Mouse (Mus musculus) liver, embryonic 14.5 days (tissue): ENCODE measurements around the gene Arf5. TPM values are rescaled to one million over a fixed set of nuclear protein-coding genes. Genes with fewer than 3 reads are reported as not detected.

Experiments used
- ATAC-seq: fragments of 200-750 bp; cut with Nextera tagmentation; 2 replicates; pipeline ENCODE4 v1.8.0; 2017; ENCODE audit warnings: moderate number of reproducible peaks, mild to moderate bottlenecking, moderate library complexity; ENCODE audit not compliant: insufficient read depth
- DNase-seq, 3 experiments: peaks; one replicate each; pipeline ENCODE4 v3.0.0-alpha.2; 2012 to 2013; ENCODE audit warnings: low read depth in 3 of 3, low spot score in 3 of 3
- H3K27ac ChIP-seq: fragments of 300-500 bp; sonication (generic); 2 replicates; pipeline ENCODE4 v1.5.1; 2014; ENCODE audit warnings: moderate library complexity, mild to moderate bottlenecking, control low read depth, inconsistent platforms
- H3K27me3 ChIP-seq: fragments of 300-500 bp; sonication (generic); 2 replicates; pipeline ENCODE4 v1.6.1; 2014; ENCODE audit warnings: mild to moderate bottlenecking, low read length, moderate library complexity; ENCODE audit not compliant: control insufficient read depth, insufficient read depth
- H3K36me3 ChIP-seq: fragments of 300-500 bp; sonication (generic); replicated peaks from 2 replicates; pipeline ENCODE4 v1.6.1; 2014; ENCODE audit warnings: low read depth; ENCODE audit not compliant: control insufficient read depth, insufficient read depth
- H3K4me1 ChIP-seq, 2 experiments: fragments of 200-500 bp in 1 of 2; fragments of 300-500 bp in 1 of 2; sonication (generic) in 1 of 2; replicated peaks; 2 replicates each; pipeline ENCODE4 v1.6.1; 2012 to 2014; ENCODE audit warnings: antibody characterized with exemption in 1 of 2, inconsistent platforms in 1 of 2, low read length in 1 of 2; ENCODE audit not compliant: control insufficient read depth in 2 of 2, insufficient read depth in 2 of 2
- H3K4me2 ChIP-seq: fragments of 300-500 bp; sonication (generic); 2 replicates; pipeline ENCODE4 v1.6.1; 2014; ENCODE audit warnings: low read depth, mild to moderate bottlenecking, control low read depth, moderate library complexity
- H3K4me3 ChIP-seq, 2 experiments: fragments of 200-500 bp in 1 of 2; fragments of 300-500 bp in 1 of 2; sonication (generic) in 1 of 2; 2 replicates each; pipeline ENCODE4 v1.5.1; 2012 to 2014; ENCODE audit warnings: low read depth in 2 of 2, low read length in 2 of 2, mild to moderate bottlenecking in 2 of 2, control low read depth in 1 of 2, inconsistent platforms in 1 of 2, moderate library complexity in 1 of 2; ENCODE audit not compliant: insufficient read depth in 1 of 2
- H3K9ac ChIP-seq: fragments of 300-500 bp; sonication (generic); replicated peaks from 2 replicates; pipeline ENCODE4 v1.6.1; 2014; ENCODE audit warnings: mild to moderate bottlenecking, control low read depth, moderate library complexity
- H3K9me3 ChIP-seq: fragments of 300-500 bp; sonication (generic); 2 replicates; pipeline ENCODE4 v1.6.1; 2016; ENCODE audit warnings: low read length, mixed read lengths; ENCODE audit not compliant: control insufficient read depth
- CTCF ChIP-seq: IDR thresholded peaks from 2 replicates; pipeline ENCODE4 v1.5.1; 2016; ENCODE audit warnings: antibody characterized with exemption, low read depth, control low read depth
- EP300 ChIP-seq: IDR thresholded peaks from 2 replicates; pipeline ENCODE4 v1.6.1; 2016; ENCODE audit warnings: antibody characterized with exemption, low read depth
- WGBS: fragments of 180-500 bp; shearing (Covaris S2); extraction: QIAGEN DNeasy Blood & Tissue Kit; methylation state at CpG from one replicate; pipeline ENCODE4 v1.1.7; 2014; ENCODE audit not compliant: insufficient replicate concordance; 5-methylcytosine and 5-hydroxymethylcytosine counted together
- polyA plus RNA-seq, 2 experiments: library from polyadenylated mRNA; depleted of rRNA in 1 of 2; stranded (reverse) in 1 of 2; unstranded in 1 of 2; fragments of >200 nt; fragmentation: Nextera tagmentation in 1 of 2; extraction: Ambion mirVana in 1 of 2; gene quantifications; 2 replicates each; pipeline versions ENCODE4 v1.2.1 to v1.2.3; 2012 to 2014

Arf5 gene
- polyA plus RNA-seq, 2 experiments, result 299 to 383 TPM

DNA sequence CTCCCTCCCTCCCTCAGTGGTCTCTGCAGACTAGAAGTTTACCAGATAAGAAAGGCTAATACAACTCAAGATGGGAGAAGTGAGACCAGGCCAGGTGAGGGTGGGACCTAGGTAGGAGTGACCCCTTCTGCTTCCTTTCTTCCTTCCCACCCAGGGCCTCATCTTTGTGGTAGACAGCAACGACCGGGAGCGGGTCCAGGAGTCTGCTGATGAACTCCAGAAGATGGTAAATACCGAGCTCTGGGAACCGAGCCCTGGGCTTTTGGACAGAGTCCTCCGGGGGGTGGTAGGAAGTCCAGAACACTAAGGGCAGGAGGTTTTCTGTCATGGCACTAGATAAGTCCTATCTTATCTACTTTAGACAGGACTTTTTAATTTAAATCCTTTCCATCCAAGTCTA, 1.7 kb downstream of the Arf5 start:
- Histone ChIP-seq H3K27ac (peak overlapping the region; percentile 77), H3K9ac (peak overlapping the region; percentile 99), H3K27me3 (no peaks in the 10 kb centered on the region), H3K4me3 (peak overlapping the region; percentile 84 to 96), H3K4me1 (peaks cover 20 to 22% of the 10 kb centered on the region in 2 experiments), H3K4me2 (peak overlapping the region; percentile 85), H3K36me3 (peaks cover 23% of the 10 kb centered on the region), H3K9me3 (no peaks in the 10 kb centered on the region)
- no peak for TF ChIP-seq EP300
- TF ChIP-seq CTCF, result no peak
- 57% methylated on average over 6 of the region's 6 CpGs for WGBS
- no peak for ATAC-seq
- no peak for DNase-seq

DNA sequence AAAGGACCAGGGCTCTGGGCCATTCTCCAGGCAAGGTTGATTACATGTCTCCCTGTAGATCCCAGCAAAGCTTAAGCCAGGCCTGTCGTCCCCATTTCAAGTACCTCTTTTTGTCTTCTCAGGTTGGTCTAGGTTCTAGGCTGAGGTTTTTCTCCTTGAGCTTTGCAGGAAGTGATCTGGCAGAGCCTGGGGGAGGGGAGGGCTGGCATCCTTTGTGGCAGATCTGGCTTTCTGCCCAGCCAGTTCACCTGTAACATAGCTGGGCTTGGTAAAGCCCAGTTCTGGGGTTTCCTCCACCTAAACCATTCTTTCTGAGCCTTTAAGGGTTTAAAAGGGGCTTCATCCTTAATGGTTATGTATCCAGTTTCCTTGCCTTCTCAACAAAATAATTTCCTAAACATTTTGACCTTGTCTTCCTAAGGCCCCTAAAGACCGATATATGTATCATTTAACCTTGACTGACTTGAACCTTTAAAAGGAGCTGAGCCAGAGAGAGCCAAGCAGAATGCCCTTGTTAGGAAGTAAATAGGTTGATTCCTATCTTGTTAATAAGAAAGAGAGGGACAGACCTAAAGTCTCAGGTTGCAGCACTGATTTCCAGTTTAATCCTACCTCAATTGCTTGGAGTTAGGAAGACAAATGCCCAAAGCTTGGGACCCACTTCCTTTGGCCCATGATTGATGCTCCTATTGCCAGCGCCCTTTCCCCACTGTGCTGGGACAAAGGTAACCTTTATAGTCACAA, 3.9 kb downstream of the Arf5 start, which contains the start of gene Fscn3:
Fscn3 (plus strand) TSS at position 694 of the 744 bp plus-strand sequence.
- H3K9me3 ChIP-seq, result no peaks in the 10 kb centered on the region
- H3K4me1 ChIP-seq, result peaks cover 19 to 20% of the 10 kb centered on the region in 2 experiments
- H3K27ac ChIP-seq, result no peak within 1 kb of the TSS
- H3K9ac ChIP-seq, result no peak within 1 kb of the TSS
- ATAC-seq (no peak), DNase-seq (no peak)
- no peak within 1 kb of the TSS for H3K4me3 ChIP-seq
- H3K27me3 ChIP-seq, result no peaks in the 10 kb centered on the region
- peaks cover 23% of the 10 kb centered on the region for H3K36me3 ChIP-seq
- 66% methylated on average over 3 of the region's 3 CpGs for WGBS
- no peak for TF ChIP-seq EP300
- TF ChIP-seq CTCF, result no peak
- H3K4me2 ChIP-seq, result no peak within 1 kb of the TSS

DNA sequence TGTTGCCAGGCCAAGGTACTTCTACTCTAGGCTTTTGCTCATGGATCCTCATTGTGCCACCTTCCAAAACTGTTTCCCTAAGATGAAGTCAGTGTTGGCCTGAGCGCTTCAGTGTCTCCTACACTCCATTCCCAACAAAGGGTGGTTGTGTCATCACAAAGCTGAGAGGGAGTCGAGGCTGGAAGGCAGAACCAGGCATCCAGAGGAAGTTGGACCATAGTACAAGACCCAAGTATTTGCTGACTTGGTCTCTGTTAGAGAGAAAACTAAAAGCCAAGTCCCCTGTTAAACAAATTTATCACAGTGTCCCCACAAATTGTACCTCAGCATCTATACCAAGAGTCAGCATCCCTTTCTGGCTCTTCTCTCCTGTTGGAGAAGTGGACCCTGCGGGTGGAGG, 4.9 kb downstream of the Arf5 start, which contains the start of gene Gcc1:
Gcc1 (minus strand) TSS at position 101 of the 400 bp plus-strand sequence.
- Histone ChIP-seq H3K4me2 (no peak within 1 kb of the TSS), H3K9ac (no peak within 1 kb of the TSS), H3K36me3 (peaks cover 23% of the 10 kb centered on the region), H3K27ac (no peak within 1 kb of the TSS), H3K27me3 (no peaks in the 10 kb centered on the region), H3K4me3 (no peak within 1 kb of the TSS), H3K4me1 (peaks cover 12 to 15% of the 10 kb centered on the region in 2 experiments), H3K9me3 (no peaks in the 10 kb centered on the region)
- ATAC-seq (no peak), DNase-seq (no peak)
- TF ChIP-seq CTCF (no peak), EP300 (no peak)
- 67% methylated on average over 3 of the region's 3 CpGs for WGBS

DNA sequence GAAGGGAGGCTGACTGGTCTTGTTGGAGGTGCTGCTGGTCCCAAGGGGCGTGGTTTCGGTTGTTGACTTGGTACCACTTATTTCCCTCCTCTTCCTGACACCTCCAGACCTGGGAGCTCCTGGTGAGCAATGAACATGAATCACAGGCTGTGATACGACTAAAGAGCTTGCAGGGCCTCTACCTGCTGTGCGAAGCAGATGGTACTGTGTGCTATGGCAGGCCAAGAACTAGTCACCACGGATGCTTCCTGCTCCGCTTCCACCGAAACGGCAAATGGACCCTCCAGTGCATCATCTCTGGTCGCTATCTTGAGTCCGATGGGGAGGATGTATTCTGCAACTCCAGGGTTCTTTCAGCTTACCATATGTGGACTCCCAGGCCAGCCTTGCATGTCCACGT, 6.5 kb downstream of the Arf5 start:
- H3K4me1 ChIP-seq, result peaks cover 11 to 15% of the 10 kb centered on the region in 2 experiments
- 85% methylated on average over 11 of the region's 11 CpGs for WGBS
- H3K9ac ChIP-seq, result no peak overlapping the region
- H3K27me3 ChIP-seq, result no peaks in the 10 kb centered on the region; the same call in 1 of the 2 replicates
- H3K4me3 ChIP-seq, result no peak overlapping the region
- no peak overlapping the region for H3K27ac ChIP-seq
- DNase-seq (no peak), ATAC-seq (no peak)
- H3K4me2 ChIP-seq, result no peak overlapping the region
- TF ChIP-seq EP300 (no peak), CTCF (no peak)
- H3K36me3 ChIP-seq, result peaks cover 23% of the 10 kb centered on the region
- no peaks in the 10 kb centered on the region for H3K9me3 ChIP-seq

DNA sequence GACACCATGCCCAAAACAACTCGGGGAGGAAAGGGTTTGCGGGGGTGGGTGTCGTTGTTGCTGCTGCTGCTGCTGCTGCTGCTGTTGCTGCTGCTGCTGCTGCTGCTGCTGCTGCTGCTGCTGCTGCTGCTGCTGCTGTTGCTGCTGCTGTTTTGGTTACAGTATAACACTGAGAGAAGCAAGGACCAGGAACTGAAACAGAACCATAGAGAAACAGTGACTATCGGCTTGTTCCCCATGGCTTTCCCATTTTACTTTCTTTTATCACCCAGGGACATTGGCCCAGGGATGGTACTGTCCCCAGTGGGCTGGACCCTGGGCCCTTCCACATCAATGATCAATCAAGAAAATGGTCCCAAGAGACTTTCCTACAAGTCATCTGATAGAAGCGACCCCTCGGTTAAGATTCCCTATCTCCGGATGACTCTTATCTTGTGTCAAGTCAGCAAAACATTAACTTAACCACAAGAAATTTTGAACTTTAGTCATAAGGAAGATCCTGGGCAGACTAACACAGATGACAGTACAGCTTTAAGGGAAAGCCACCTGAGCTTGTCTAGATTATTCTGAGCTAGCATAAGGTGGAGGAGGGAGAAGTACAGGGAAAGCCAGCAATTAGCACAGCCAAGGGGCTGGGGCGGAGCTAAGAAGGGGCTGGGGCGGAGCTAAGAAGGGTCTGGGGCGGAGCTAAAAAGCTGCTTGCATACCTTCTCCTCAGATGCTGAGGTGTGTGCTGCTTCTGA, 7.6 kb downstream of the Arf5 start:
- H3K27ac ChIP-seq, result no peak overlapping the region
- no peak overlapping the region for H3K9ac ChIP-seq
- 55% methylated on average over 10 of the region's 10 CpGs for WGBS
- H3K27me3 ChIP-seq, result no peaks in the 10 kb centered on the region; the same call in 1 of the 2 replicates
- DNase-seq (no peak), ATAC-seq (peak; percentile 73)
- H3K4me3 ChIP-seq, result peak overlapping the region; percentile 27 to 39; a peak in 2 of 4 replicates
- peak overlapping the region; percentile 48 for H3K4me2 ChIP-seq
- peaks cover 13% of the 10 kb centered on the region for H3K36me3 ChIP-seq
- peaks cover 8% of the 10 kb centered on the region in 2 experiments for H3K4me1 ChIP-seq
- no peaks in the 10 kb centered on the region for H3K9me3 ChIP-seq
- no peak for TF ChIP-seq EP300
- no peak for TF ChIP-seq CTCF
